7 mouse cellular contexts compared by ENCODE assay signal in the genomic region with DNA sequence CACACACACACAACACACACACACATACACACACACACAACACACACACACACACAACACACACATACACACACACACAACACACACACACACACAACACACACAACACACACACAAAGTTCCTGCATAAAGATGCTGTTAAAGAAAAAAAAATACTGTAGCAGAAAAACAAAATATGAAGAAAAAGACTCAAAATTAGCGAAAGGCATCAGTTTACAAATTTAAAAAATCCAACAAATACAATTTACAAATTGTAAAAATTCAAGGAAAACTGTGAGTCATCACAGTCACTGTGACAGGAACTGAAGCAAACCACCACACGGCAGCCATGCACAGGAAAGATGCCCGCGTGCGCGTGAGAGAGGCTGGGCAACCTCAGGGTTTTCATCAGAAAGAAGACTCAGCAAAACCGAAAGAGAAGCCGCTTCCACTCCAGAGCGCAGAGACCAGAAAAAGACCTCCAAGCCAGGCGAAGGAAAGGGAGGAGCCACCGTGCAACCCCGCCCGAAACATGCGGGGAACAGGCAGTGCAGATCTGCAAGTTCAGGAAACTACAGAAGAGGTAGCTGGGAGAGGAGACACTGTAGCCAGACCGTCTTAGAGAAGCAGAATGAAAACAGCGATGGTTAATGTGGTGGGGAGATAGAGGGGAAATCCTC. TPM values are rescaled to one million over a fixed set of nuclear protein-coding genes. Genes with fewer than 3 reads are reported as not detected.
DNase-seq lines count a peak whose midpoint lies in the region; ATAC-seq lines count a peak whose summit lies in the region.

No protein-coding gene starts in this region.

- DNase-seq in urinary bladder, postnatal 14 days (ENCODE audit: low spot score): peak; percentile 45
- no peak for DNase-seq in urinary bladder, postnatal 25 days (ENCODE audit: low spot score)
- peak; percentile 58 to 78 for DNase-seq in kidney, postnatal 25 days
- DNase-seq in thymus, postnatal 4 days: peak; percentile 81
- DNase-seq in cerebellum, adult 11 months: no peak

- ATAC-seq in granulocyte monocyte progenitor cell, adult 5-6 weeks (replicated peaks; ENCODE audit: poor library complexity, severe bottlenecking): peak; percentile 67
- ATAC-seq in monocyte, adult 5-6 weeks (replicated peaks; ENCODE audit: insufficient number of reproducible peaks, low FRiP score, low TSS enrichment, poor library complexity, severe bottlenecking): peak; percentile 63

RNA-seq across cellular contexts. Expression of gene Baiap2, which starts 14.4 kb away (rescaled TPM):
- 8.0 and 10.6 TPM in 2 replicates for total RNA-seq in granulocyte monocyte progenitor cell, adult 5-6 weeks (2014; fragmentation: Nextera tagmentation)
- total RNA-seq in granulocyte monocyte progenitor cell, adult 5-6 weeks (2017): 5.9 and 23.5 TPM in 2 replicates
- 3.5 to 13.2 TPM (median 10.2 TPM) in 3 replicates for total RNA-seq in monocyte, adult 5-6 weeks (2017)

RNA-seq across cellular contexts. Expression of gene Chmp6, which starts 14.9 kb away (rescaled TPM):
- total RNA-seq in granulocyte monocyte progenitor cell, adult 5-6 weeks (2014; fragmentation: Nextera tagmentation): 15.9 and 18.0 TPM in 2 replicates
- 60.8 and 73.0 TPM in 2 replicates for total RNA-seq in granulocyte monocyte progenitor cell, adult 5-6 weeks (2017)
- total RNA-seq in monocyte, adult 5-6 weeks (2017): 17.3 to 54.0 TPM (median 33.5 TPM) in 3 replicates

Comparison
In these comparisons a context has a peak if more than half of its experiments do, and no peak if none do; other contexts are left out.
1. DNase-seq: peak in urinary bladder, postnatal 14 days (single experiment), kidney, postnatal 25 days (2 of 2) and thymus, postnatal 4 days (single experiment); none in urinary bladder, postnatal 25 days (single experiment) and cerebellum, adult 11 months (single experiment).